In the genomic region with DNA sequence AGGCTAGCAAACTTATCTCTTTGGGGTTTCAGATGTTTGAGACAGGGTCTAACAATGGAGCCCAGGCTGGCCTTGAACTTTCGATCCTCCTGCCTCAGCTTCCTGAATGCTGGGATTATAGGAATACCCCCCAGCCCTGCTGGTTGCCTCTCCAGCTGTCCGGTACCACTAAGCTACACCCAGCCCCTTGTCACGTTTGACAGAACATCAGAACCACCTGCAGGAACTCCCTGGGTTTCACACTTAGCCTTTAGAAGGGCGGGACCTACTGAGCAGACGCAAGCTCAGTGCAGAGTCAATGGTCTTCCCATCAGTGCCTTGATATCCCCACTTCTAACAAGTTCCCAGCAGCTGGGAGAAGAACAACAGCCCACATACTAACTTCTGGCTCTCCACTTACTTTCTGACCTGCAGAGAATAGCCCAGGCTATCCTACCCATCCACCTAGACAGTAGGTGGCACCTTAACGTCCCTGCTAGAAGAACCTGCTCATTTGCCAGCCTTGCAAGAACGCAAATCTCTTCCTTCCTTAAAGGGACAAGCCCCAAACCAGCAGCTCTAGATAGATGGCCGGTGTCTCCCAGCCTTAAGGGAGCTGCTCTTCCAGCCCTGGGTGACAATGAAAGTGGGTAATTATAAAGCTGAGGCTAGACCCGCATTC, we compare ENCODE assay signal across 8 mouse cellular contexts. TPM values are rescaled to one million over a fixed set of nuclear protein-coding genes. Genes with fewer than 3 reads are reported as not detected.
DNase-seq lines count a peak whose midpoint lies in the region; ATAC-seq lines count a peak whose summit lies in the region.

No protein-coding gene starts in this region.

- peak overlapping the region; percentile 63 for H3K4me2 ChIP-seq in heart, embryonic 11.5 days
- peak overlapping the region; percentile 55 for H3K4me2 ChIP-seq in liver, embryonic 12.5 days
- peak overlapping the region; percentile 67 for H3K4me2 ChIP-seq in stomach, embryonic 16.5 days (ENCODE audit: low read depth, low read length)

- no peak overlapping the region for H3K27ac ChIP-seq in heart, embryonic 11.5 days (ENCODE audit: low read depth, low read length)
- no peak overlapping the region for H3K27ac ChIP-seq in liver, embryonic 12.5 days
- H3K27ac ChIP-seq in stomach, embryonic 16.5 days (ENCODE audit: low read length) = peak overlapping the region; percentile 64; the same call in 1 of the 2 replicates

- H3K27me3 ChIP-seq in heart, embryonic 11.5 days (ENCODE audit: control insufficient read depth, insufficient read depth, low read length) = no peaks in the 10 kb centered on the region
- H3K27me3 ChIP-seq in liver, embryonic 12.5 days (replicated peaks) = no peaks in the 10 kb centered on the region
- no peaks in the 10 kb centered on the region for H3K27me3 ChIP-seq in stomach, embryonic 16.5 days (ENCODE audit: control insufficient read depth, insufficient read depth, low read length)

- H3K9ac ChIP-seq in heart, embryonic 11.5 days (ENCODE audit: low read depth, low read length) = no peak overlapping the region
- no peak overlapping the region for H3K9ac ChIP-seq in liver, embryonic 12.5 days
- peak overlapping the region; percentile 64 for H3K9ac ChIP-seq in stomach, embryonic 16.5 days (ENCODE audit: low read length)

- H3K9me3 ChIP-seq in heart, embryonic 11.5 days (replicated peaks; ENCODE audit: control insufficient read depth, low read length) = no peaks in the 10 kb centered on the region
- no peaks in the 10 kb centered on the region for H3K9me3 ChIP-seq in liver, embryonic 12.5 days (replicated peaks)
- no peaks in the 10 kb centered on the region for H3K9me3 ChIP-seq in stomach, embryonic 16.5 days (replicated peaks; ENCODE audit: control insufficient read depth, low read length)

- no peak for ATAC-seq in heart, embryonic 11.5 days (replicated peaks; ENCODE audit: insufficient number of reproducible peaks, low FRiP score, low TSS enrichment)
- ATAC-seq in liver, embryonic 12.5 days = no peak
- ATAC-seq in stomach, embryonic 16.5 days (ENCODE audit: insufficient read depth, low FRiP score) = no peak

- WGBS in heart, embryonic 11.5 days (ENCODE audit: insufficient replicate concordance) = 59% methylated on average over 9 of the region's 9 CpGs
- 57% methylated on average over 9 of the region's 9 CpGs for WGBS in liver, embryonic 12.5 days (ENCODE audit: insufficient replicate concordance)
- 64% methylated on average over 9 of the region's 9 CpGs for WGBS in stomach, embryonic 16.5 days

- H3K36me3 ChIP-seq in heart, embryonic 11.5 days (ENCODE audit: control insufficient read depth, insufficient read depth, low read length) = no peaks in the 10 kb centered on the region
- H3K36me3 ChIP-seq in liver, embryonic 12.5 days = no peaks in the 10 kb centered on the region
- H3K36me3 ChIP-seq in stomach, embryonic 16.5 days (ENCODE audit: control insufficient read depth, insufficient read depth, low read length) = no peaks in the 10 kb centered on the region

- H3K4me1 ChIP-seq in heart, embryonic 11.5 days (ENCODE audit: control insufficient read depth, insufficient read depth, low read length) = peaks cover 16% of the 10 kb centered on the region
- H3K4me1 ChIP-seq in liver, embryonic 12.5 days = peaks cover 30% of the 10 kb centered on the region
- peaks cover 20% of the 10 kb centered on the region for H3K4me1 ChIP-seq in stomach, embryonic 16.5 days (ENCODE audit: control insufficient read depth, insufficient read depth, low read length)

- no peak for DNase-seq in heart, postnatal 14 days
- peak; percentile 31 for DNase-seq in thymus, postnatal 14 days
- no peak for DNase-seq in thymus, postnatal 4 days
- no peak for DNase-seq in embryo, embryonic 10.5 days (ENCODE audit: low spot score)
- no peak for DNase-seq in ovary, postnatal 10 days (ENCODE audit: low spot score)

- no peak overlapping the region for H3K4me3 ChIP-seq in heart, embryonic 11.5 days (ENCODE audit: low read depth, low read length)
- H3K4me3 ChIP-seq in liver, embryonic 12.5 days = peak overlapping the region; percentile 13; the same call in 1 of the 2 replicates
- H3K4me3 ChIP-seq in stomach, embryonic 16.5 days (replicated peaks; ENCODE audit: low read length) = peak overlapping the region; percentile 34; the same call in 1 of the 2 replicates

- intact Hi-C loops in heart, postnatal 14 days (cut with DNase I) = loop anchor here (2.0 kb wide), 1 partner anchor 45 kb away; no protein-coding TSS in a partner anchor

RNA-seq across cellular contexts. Expression of a gene that starts 10.9 kb away (rescaled TPM):
- polyA plus RNA-seq in heart, embryonic 11.5 days (2014; fragmentation: Nextera tagmentation; extraction: Ambion mirVana) = 2.5 TPM in 1 of 2 replicates, not detected in the other
- total RNA-seq in heart, postnatal 14 days (2021) = 1 to 10 TPM; 3.3 to 6.1 TPM
- 0.51 and 1.7 TPM in 2 replicates for polyA plus RNA-seq in liver, embryonic 12.5 days (2016; fragmentation: Nextera tagmentation; extraction: Ambion mirVana)
- 1.6 and 2.2 TPM in 2 replicates for polyA plus RNA-seq in stomach, embryonic 16.5 days (2015; fragmentation: Nextera tagmentation; extraction: Ambion mirVana)
